Mouse (Mus musculus) testis, adult 2 months (tissue): Measurements from ENCODE around the gene Trmt5. TPM values are rescaled to one million over a fixed set of nuclear protein-coding genes. Genes with fewer than 3 reads are reported as not detected.

Experiments used
- H3K27ac ChIP-seq: fragments of 200-500 bp; 2 replicates; pipeline ENCODE4 v1.5.1; 2012; ENCODE audit warnings: low read depth, low read length; ENCODE audit not compliant: control insufficient read depth, insufficient read depth
- H3K27me3 ChIP-seq: fragments of 200-500 bp; 2 replicates; pipeline ENCODE4 v1.6.1; 2012; ENCODE audit warnings: mild to moderate bottlenecking, low read length, moderate library complexity; ENCODE audit not compliant: control insufficient read depth, insufficient read depth
- H3K36me3 ChIP-seq: fragments of 200-500 bp; 2 replicates; pipeline ENCODE4 v1.6.1; 2012; ENCODE audit warnings: mild to moderate bottlenecking, low read length; ENCODE audit not compliant: control insufficient read depth, insufficient read depth
- H3K4me1 ChIP-seq: fragments of 200-500 bp; 2 replicates; pipeline ENCODE4 v1.6.1; 2012; ENCODE audit warnings: low read length; ENCODE audit not compliant: control insufficient read depth, insufficient read depth
- H3K4me3 ChIP-seq: fragments of 200-500 bp; 2 replicates; pipeline ENCODE4 v1.5.1; 2012; ENCODE audit warnings: low read depth, mild to moderate bottlenecking, low read length, moderate library complexity, mixed read lengths; ENCODE audit not compliant: control insufficient read depth
- CTCF ChIP-seq: fragments of 200-500 bp; IDR thresholded peaks from 2 replicates; pipeline ENCODE4 v1.5.1; 2012; ENCODE audit warnings: low read depth, mild to moderate bottlenecking, inconsistent platforms, low read length, moderate library complexity; ENCODE audit not compliant: control insufficient read depth, insufficient read depth, insufficient replicate concordance
- POLR2A ChIP-seq: fragments of 200-500 bp; IDR thresholded peaks from 2 replicates; pipeline ENCODE4 v1.6.1; 2012; ENCODE audit warnings: low read depth, mild to moderate bottlenecking, inconsistent platforms, low read length, moderate library complexity; ENCODE audit not compliant: control insufficient read depth
- polyA plus RNA-seq: library from polyadenylated mRNA; depleted of rRNA; stranded (reverse); fragments of >200 nt; gene quantifications from 2 replicates; pipeline ENCODE4 v1.2.3, GENCODE M21; 2012; rRNA removed

Trmt5 gene
- 6.6 and 10.6 TPM in 2 replicates for polyA plus RNA-seq

- Histone ChIP-seq H3K36me3 (peaks cover 1% of the 10 kb centered on the region), H3K4me3 (peak within 1 kb of the TSS; percentile 97), H3K27ac (peak within 1 kb of the TSS; percentile 92), H3K27me3 (no peaks in the 10 kb centered on the region), H3K4me1 (peaks cover 4% of the 10 kb centered on the region)
- TF ChIP-seq CTCF (no peak), POLR2A (peak; percentile 84)
Observed at GRCm38 (mm10) chr12:73286287-73287092, at the start of gene Trmt5, which contains the start of gene Slc38a6. Gene Trmt5 (minus strand): TSS chr12:73286710. Gene Slc38a6 (plus strand): TSS chr12:73286779.

- no peak overlapping the region for H3K4me3 ChIP-seq
- H3K4me1 ChIP-seq: no peaks in the 10 kb centered on the region
- no peaks in the 10 kb centered on the region; the same call in 1 of the 2 replicates for H3K36me3 ChIP-seq
- no peaks in the 10 kb centered on the region for H3K27me3 ChIP-seq
- H3K27ac ChIP-seq: no peak overlapping the region
- TF ChIP-seq CTCF (no peak), POLR2A (no peak)
Observed at GRCm38 (mm10) chr12:73334051-73334551, 47.6 kb upstream of the Trmt5 start.

- Histone ChIP-seq H3K4me1 (no peaks in the 10 kb centered on the region), H3K4me3 (no peak overlapping the region), H3K27ac (no peak overlapping the region), H3K36me3 (no peaks in the 10 kb centered on the region; the same call in 1 of the 2 replicates), H3K27me3 (no peaks in the 10 kb centered on the region)
- TF ChIP-seq CTCF: no peak
- TF ChIP-seq POLR2A: no peak
Observed at GRCm38 (mm10) chr12:73332701-73333100, 46.2 kb upstream of the Trmt5 start.

GRCm38 (mm10) chr12:73330236-73330635, 43.7 kb upstream of the Trmt5 start:
- TF ChIP-seq CTCF (no peak), POLR2A (no peak)
- Histone ChIP-seq H3K27me3 (no peaks in the 10 kb centered on the region), H3K4me3 (no peak overlapping the region), H3K36me3 (no peaks in the 10 kb centered on the region), H3K4me1 (no peaks in the 10 kb centered on the region), H3K27ac (no peak overlapping the region)

GRCm38 (mm10) chr12:73328448-73329167, 42.1 kb upstream of the Trmt5 start:
- TF ChIP-seq POLR2A (no peak), CTCF (no peak)
- Histone ChIP-seq H3K27ac (no peak overlapping the region), H3K4me3 (no peak overlapping the region), H3K36me3 (no peaks in the 10 kb centered on the region), H3K4me1 (no peaks in the 10 kb centered on the region), H3K27me3 (no peaks in the 10 kb centered on the region)

- Histone ChIP-seq H3K27ac (no peak overlapping the region), H3K36me3 (no peaks in the 10 kb centered on the region), H3K4me1 (no peaks in the 10 kb centered on the region), H3K4me3 (no peak overlapping the region), H3K27me3 (no peaks in the 10 kb centered on the region)
- TF ChIP-seq POLR2A: no peak
- TF ChIP-seq CTCF: no peak
Observed at GRCm38 (mm10) chr12:73327381-73327780, 40.9 kb upstream of the Trmt5 start.

GRCm38 (mm10) chr12:73325617-73326016, 39.1 kb upstream of the Trmt5 start:
- no peaks in the 10 kb centered on the region for H3K36me3 ChIP-seq
- H3K4me1 ChIP-seq: no peaks in the 10 kb centered on the region
- no peak overlapping the region for H3K27ac ChIP-seq
- no peak for TF ChIP-seq POLR2A
- TF ChIP-seq CTCF: no peak
- no peaks in the 10 kb centered on the region for H3K27me3 ChIP-seq
- no peak overlapping the region for H3K4me3 ChIP-seq
